Mouse (Mus musculus) kidney, embryonic 14.5 days (tissue): Measurements from ENCODE around the gene Golm1. TPM values are rescaled to one million over a fixed set of nuclear protein-coding genes. Genes with fewer than 3 reads are reported as not detected.

Experiments
- ATAC-seq: fragments of 200-750 bp; cut with Nextera tagmentation; 2 replicates; pipeline ENCODE4 v1.8.0; 2017; ENCODE audit warnings: moderate number of reproducible peaks, mild to moderate bottlenecking, moderate TSS enrichment, moderate library complexity; ENCODE audit not compliant: low FRiP score, low TSS enrichment
- H3K27ac ChIP-seq: fragments of 300-500 bp; sonication (generic); 2 replicates; pipeline ENCODE4 v1.5.1; 2014; ENCODE audit warnings: low read depth, mild to moderate bottlenecking, low read length, moderate library complexity, mixed read lengths
- H3K27me3 ChIP-seq: fragments of 300-500 bp; sonication (generic); 2 replicates; pipeline ENCODE4 v1.6.1; 2014; ENCODE audit warnings: mild to moderate bottlenecking, low read length; ENCODE audit not compliant: control insufficient read depth, insufficient read depth
- H3K36me3 ChIP-seq: fragments of 300-500 bp; sonication (generic); 2 replicates; pipeline ENCODE4 v1.6.1; 2014; ENCODE audit warnings: low read length, mixed read lengths; ENCODE audit not compliant: control insufficient read depth, insufficient read depth
- H3K4me1 ChIP-seq: fragments of 300-500 bp; sonication (generic); 2 replicates; pipeline ENCODE4 v1.6.1; 2014; ENCODE audit warnings: low read length, mixed read lengths; ENCODE audit not compliant: control insufficient read depth, insufficient read depth
- H3K4me2 ChIP-seq: fragments of 300-500 bp; sonication (generic); replicated peaks from 2 replicates; pipeline ENCODE4 v1.6.1; 2014; ENCODE audit warnings: low read depth, mild to moderate bottlenecking, low read length
- H3K4me3 ChIP-seq: fragments of 300-500 bp; sonication (generic); 2 replicates; pipeline ENCODE4 v1.5.1; 2014; ENCODE audit warnings: mild to moderate bottlenecking, low read length
- H3K9ac ChIP-seq: fragments of 300-500 bp; sonication (generic); 2 replicates; pipeline ENCODE4 v1.6.1; 2014; ENCODE audit warnings: low read depth, mild to moderate bottlenecking, low read length, moderate library complexity
- H3K9me3 ChIP-seq: fragments of 300-500 bp; sonication (generic); 2 replicates; pipeline ENCODE4 v1.6.1; 2016; ENCODE audit warnings: low read length; ENCODE audit not compliant: control insufficient read depth
- WGBS: fragments of 180-500 bp; shearing (Covaris S2); extraction: QIAGEN DNeasy Blood & Tissue Kit; methylation state at CpG from one replicate; pipeline ENCODE4 v1.1.7; 2014; 5-methylcytosine and 5-hydroxymethylcytosine counted together
- polyA plus RNA-seq: library from polyadenylated mRNA; unstranded; fragments of >200 nt; fragmentation: Nextera tagmentation; extraction: Ambion mirVana; gene quantifications from 2 replicates; pipeline ENCODE4 v1.2.1, GENCODE M21; 2014

Golm1 gene
- polyA plus RNA-seq, 1 experiment from 2014 or later, result 41.9 TPM

- Histone ChIP-seq H3K36me3 (peaks cover 9% of the 10 kb centered on the region; the same call in 1 of the 2 replicates), H3K4me2 (no peak overlapping the region), H3K9ac (0 out of 2 replicates have a peak overlapping the region, but pooled peaks have one; percentile 28), H3K4me3 (no peak overlapping the region), H3K4me1 (peaks cover 21% of the 10 kb centered on the region), H3K9me3 (no peaks in the 10 kb centered on the region), H3K27ac (no peak overlapping the region; the same call in 1 of the 2 replicates), H3K27me3 (no peaks in the 10 kb centered on the region)
- 0 out of 2 replicates have a peak, but pooled peaks have one; percentile 51 for ATAC-seq
- 46% methylated on average over 11 of the region's 11 CpGs for WGBS
Measured at GRCm38 (mm10) chr13:59646674-59647244, 28.9 kb downstream of the Golm1 start.

- Histone ChIP-seq H3K9ac (no peak overlapping the region), H3K36me3 (peaks cover 9% of the 10 kb centered on the region; the same call in 1 of the 2 replicates), H3K27ac (no peak overlapping the region), H3K4me3 (no peak overlapping the region), H3K4me1 (peaks cover 19% of the 10 kb centered on the region), H3K4me2 (no peak overlapping the region), H3K9me3 (no peaks in the 10 kb centered on the region), H3K27me3 (no peaks in the 10 kb centered on the region)
- 86% methylated on average over 3 of the region's 3 CpGs for WGBS
- no peak for ATAC-seq
Measured at GRCm38 (mm10) chr13:59645491-59645890, 30.1 kb downstream of the Golm1 start.

- Histone ChIP-seq H3K9me3 (no peaks in the 10 kb centered on the region), H3K36me3 (peaks cover 12% of the 10 kb centered on the region), H3K9ac (no peak overlapping the region), H3K4me2 (no peak overlapping the region), H3K4me1 (peaks cover 13% of the 10 kb centered on the region), H3K27ac (no peak overlapping the region), H3K27me3 (no peaks in the 10 kb centered on the region), H3K4me3 (no peak overlapping the region)
- WGBS, result 92% methylated on average over 2 of the region's 2 CpGs
- ATAC-seq, result no peak
Measured at GRCm38 (mm10) chr13:59642818-59643217, 32.8 kb downstream of the Golm1 start.

GRCm38 (mm10) chr13:59640178-59640440, 35.5 kb downstream of the Golm1 start:
- H3K9me3 ChIP-seq, result no peaks in the 10 kb centered on the region
- H3K27ac ChIP-seq, result no peak overlapping the region
- no peak for ATAC-seq
- H3K4me3 ChIP-seq, result no peak overlapping the region
- H3K36me3 ChIP-seq, result peaks cover 35% of the 10 kb centered on the region
- H3K9ac ChIP-seq, result no peak overlapping the region
- WGBS, result 83% methylated on average over 6 of the region's 6 CpGs
- H3K27me3 ChIP-seq, result no peaks in the 10 kb centered on the region
- H3K4me2 ChIP-seq, result no peak overlapping the region
- no peaks in the 10 kb centered on the region for H3K4me1 ChIP-seq

GRCm38 (mm10) chr13:59639368-59640177, 36.0 kb downstream of the Golm1 start:
- peaks cover 34% of the 10 kb centered on the region for H3K36me3 ChIP-seq
- no peaks in the 10 kb centered on the region for H3K9me3 ChIP-seq
- no peak for ATAC-seq
- no peaks in the 10 kb centered on the region for H3K4me1 ChIP-seq
- H3K27me3 ChIP-seq, result no peaks in the 10 kb centered on the region
- H3K27ac ChIP-seq, result no peak overlapping the region
- no peak overlapping the region for H3K4me3 ChIP-seq
- WGBS, result 89% methylated on average over 16 of the region's 16 CpGs
- H3K4me2 ChIP-seq, result no peak overlapping the region
- no peak overlapping the region for H3K9ac ChIP-seq

GRCm38 (mm10) chr13:59637800-59638199, 37.8 kb downstream of the Golm1 start:
- Histone ChIP-seq H3K9me3 (no peaks in the 10 kb centered on the region), H3K4me1 (no peaks in the 10 kb centered on the region), H3K36me3 (peaks cover 52% of the 10 kb centered on the region), H3K4me2 (no peak overlapping the region), H3K4me3 (no peak overlapping the region), H3K9ac (no peak overlapping the region), H3K27ac (no peak overlapping the region), H3K27me3 (no peaks in the 10 kb centered on the region)
- ATAC-seq, result no peak
- WGBS, result 88% methylated on average over 7 of the region's 7 CpGs

GRCm38 (mm10) chr13:59634637-59635036, 41.0 kb downstream of the Golm1 start:
- Histone ChIP-seq H3K4me3 (no peak overlapping the region), H3K4me2 (no peak overlapping the region), H3K9ac (no peak overlapping the region), H3K27me3 (no peaks in the 10 kb centered on the region), H3K9me3 (no peaks in the 10 kb centered on the region), H3K27ac (no peak overlapping the region), H3K4me1 (no peaks in the 10 kb centered on the region), H3K36me3 (peaks cover 77% of the 10 kb centered on the region)
- no peak for ATAC-seq
- 68% methylated on average over 5 of the region's 5 CpGs for WGBS

DNA sequence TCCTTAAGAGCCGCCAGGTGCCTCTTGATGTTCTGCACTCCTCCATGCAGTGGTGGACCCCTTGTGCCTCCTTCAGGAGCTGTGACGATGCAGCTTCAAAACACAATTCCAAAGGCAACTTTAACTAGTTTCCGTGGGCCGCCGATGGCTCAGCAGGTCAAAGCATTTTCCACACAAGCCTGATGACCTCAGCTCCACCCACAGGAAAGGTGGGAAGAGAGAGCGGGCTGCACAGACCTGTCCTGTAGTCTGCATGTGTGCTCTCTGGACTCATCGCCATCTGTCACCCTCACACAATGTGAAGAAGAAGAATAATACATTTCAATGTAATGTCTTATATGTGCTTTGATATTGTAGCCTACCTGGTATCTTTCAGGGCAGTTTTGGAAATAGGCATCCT, 48.9 kb downstream of the Golm1 start:
- Histone ChIP-seq H3K4me2 (no peak overlapping the region), H3K9me3 (no peaks in the 10 kb centered on the region), H3K27ac (no peak overlapping the region), H3K4me1 (no peaks in the 10 kb centered on the region), H3K4me3 (no peak overlapping the region), H3K36me3 (peaks cover 79% of the 10 kb centered on the region), H3K27me3 (no peaks in the 10 kb centered on the region), H3K9ac (no peak overlapping the region)
- no peak for ATAC-seq
- WGBS, result 86% methylated on average over 7 of the region's 7 CpGs

- H3K36me3 ChIP-seq, result peaks cover 81% of the 10 kb centered on the region
- no peak overlapping the region for H3K4me2 ChIP-seq
- whole genome bisulfite sequencing, result 50% methylated on average over 5 of the region's 5 CpGs
- no peak for ATAC-seq
- no peaks in the 10 kb centered on the region for H3K9me3 ChIP-seq
- H3K4me3 ChIP-seq, result no peak overlapping the region
- no peaks in the 10 kb centered on the region for H3K4me1 ChIP-seq
- no peak overlapping the region for H3K9ac ChIP-seq
- no peak overlapping the region for H3K27ac ChIP-seq
- H3K27me3 ChIP-seq, result no peaks in the 10 kb centered on the region
Measured at GRCm38 (mm10) chr13:59624903-59625302, 50.7 kb downstream of the Golm1 start.
